Mouse (Mus musculus): ENCODE data around the gene Rpl23.
"Not testable (repeated sequence)": the region's sequence is repeated elsewhere in the genome, so short reads cannot be mapped to it uniquely, and the experiment has no call there.

DNA sequence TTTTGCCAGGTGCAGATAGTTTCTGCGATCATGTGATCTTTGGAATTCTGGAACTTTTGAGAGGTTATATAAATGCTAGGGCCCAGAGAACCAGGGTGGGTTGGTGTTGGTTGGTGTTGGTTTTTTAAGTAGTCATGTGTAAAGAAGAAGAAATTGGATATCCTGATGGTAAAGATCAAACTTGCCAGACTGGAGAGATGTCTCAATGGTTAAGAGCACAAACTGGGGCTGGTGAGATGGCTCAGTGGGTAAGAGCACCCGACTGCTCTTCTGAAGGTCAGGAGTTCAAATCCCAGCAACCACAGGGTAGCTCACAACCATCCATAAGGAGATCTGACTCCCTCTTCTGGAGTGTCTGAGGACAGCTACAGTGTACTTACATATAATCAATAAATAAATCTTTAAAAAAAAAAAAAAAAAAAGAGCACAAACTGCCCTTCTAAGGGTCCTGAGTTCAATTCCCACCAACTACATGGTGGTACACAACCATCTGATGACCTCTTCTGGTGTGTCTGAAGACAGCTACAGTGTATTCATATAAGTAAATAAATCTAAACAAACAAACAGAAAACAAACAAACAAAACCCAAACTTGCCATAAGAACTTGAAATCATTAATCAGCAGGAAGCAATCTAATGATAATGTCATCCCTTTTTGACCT is 8.7 kb upstream of the Rpl23 start:
- TF ChIP-seq POLR2A (IDR thresholded peaks at IDR 0.05; ENCODE audit: low read depth, low read length); CTCF (IDR thresholded peaks at IDR 0.05; ENCODE audit: extremely low read depth, insufficient read depth, insufficient read length, insufficient replicate concordance): not testable (repeated sequence)

Data from spleen, adult 2 months (tissue).